Mouse (Mus musculus): ENCODE measurements around the gene Mdn1.

Gene Mdn1

DNA sequence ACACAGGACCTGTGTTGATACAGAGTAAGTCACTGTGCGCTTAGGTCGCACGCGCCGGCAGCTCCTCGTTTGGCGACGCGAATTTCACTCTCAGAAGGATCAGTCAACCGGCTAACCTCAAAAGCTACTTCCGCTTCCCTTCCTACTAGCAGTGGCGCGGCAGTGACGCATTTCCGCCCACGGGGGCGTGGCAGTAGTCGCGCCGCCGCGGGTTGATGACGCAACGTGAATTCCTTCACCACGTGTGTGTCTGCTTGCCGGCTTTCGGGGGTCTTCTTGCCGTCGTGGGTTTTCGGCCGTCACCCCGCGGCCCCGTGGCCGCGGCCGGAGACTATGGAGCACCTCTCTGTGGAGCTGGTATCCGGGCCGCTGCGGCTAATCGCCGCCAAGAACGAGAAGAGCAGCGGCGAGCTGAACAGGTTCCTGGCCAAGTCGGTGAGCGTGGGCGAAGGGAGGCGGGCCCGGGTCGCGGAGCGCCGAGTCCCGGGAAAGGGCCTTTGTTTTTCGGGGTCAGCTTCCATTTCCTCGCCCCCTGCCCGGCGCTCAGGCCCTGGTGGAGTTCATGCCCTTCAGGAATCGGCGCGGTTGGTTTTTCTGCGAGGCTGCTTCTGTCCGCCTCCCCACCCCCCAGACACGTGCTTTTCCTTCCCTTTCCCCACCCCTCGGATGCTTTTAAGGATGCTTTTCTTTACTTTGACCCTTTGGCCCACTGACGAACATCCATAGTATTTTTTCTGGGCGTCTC, at the start of gene Mdn1:
Gene Mdn1, plus strand, starts transcription at position 202 of the 745 bp plus-strand sequence.
- peak; percentile 94 to 96 for DNase-seq

- DNase-seq: peak; percentile 99
Observed at GRCm38 (mm10) chr4:32615034-32615881, 41.7 kb upstream of the Mdn1 start, which contains the start of gene Casp8ap2. TSS of gene Casp8ap2 (plus strand) at chr4:32615451.

GRCm38 (mm10) chr4:32621637-32622036, 35.3 kb upstream of the Mdn1 start:
- peak; percentile 5 to 58 for DNase-seq

DNA sequence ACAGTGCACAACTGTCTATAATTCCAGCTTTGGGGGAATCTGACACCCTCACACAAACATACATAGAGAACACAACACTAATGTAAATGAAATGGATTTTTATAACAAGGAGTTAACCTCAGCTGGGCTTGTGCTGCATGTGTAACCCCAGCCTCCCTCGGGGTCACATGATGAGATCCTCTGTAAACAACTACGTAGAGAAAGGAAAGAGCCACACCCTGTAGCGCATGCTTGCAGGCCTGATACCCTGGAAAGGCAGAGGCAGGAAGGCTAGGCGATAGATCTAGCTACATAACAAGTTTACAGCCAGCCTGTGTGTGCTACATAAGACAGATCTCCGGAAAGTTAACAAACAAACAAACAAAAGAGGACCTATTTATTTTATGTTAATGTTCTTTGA, 5.2 kb upstream of the Mdn1 start:
- DNase-seq: no peak

DNA sequence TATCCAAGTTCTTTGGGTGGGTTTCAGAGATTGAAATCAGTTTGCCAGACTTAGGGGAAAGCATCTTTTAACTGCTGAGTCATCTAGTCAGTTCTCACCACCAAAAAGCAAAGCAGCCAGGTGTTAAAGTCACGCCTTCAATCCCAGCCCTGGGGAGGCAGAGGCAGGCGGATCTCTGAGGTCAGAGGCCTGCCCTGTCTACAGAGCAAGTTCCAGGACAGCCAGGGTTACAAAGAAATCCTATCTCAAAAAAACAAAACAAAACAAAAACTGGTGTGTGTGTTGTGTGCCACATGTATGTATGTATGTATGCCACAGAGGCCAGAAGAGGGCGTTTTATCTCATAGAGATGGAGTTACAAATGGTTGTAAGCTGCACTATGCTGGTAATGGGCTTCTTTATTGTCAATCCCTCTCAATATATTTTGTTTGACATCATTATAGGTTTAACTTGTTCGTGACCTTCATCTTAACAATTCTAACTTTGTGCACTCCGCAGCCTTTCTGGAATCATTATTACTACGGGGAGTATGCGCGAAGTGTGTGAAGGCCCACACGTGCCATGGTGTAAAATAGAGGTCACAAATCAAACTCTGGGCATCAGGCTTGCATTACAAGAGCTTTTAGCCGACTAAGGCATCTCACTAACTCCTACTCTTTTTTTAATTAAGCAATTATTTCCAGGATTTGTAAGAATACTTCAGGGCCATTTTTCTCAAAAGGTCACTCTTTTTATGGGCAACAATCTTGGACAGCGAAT, 594 bp upstream of the Mdn1 start:
- DNase-seq: no peak

DNA sequence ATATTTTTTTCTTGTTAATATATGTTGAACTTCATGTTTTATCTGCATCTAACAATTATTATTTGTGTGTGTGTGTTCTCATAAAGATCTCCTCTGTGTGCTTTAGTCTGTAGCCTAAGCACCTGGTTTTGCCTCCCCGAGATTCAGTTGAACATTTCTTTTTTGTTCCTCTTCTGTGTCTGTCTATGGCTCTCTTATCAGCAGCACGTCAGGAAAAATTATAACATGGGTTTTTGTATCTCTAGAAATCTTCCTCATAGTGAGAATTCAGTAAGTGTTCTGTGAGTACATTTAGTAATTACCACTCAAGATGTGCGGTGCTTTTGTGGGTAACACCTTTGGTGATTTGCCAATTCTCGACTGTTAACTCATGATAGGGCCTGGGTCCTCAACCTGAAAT, 8.9 kb downstream of the Mdn1 start:
- DNase-seq: no peak

DNA sequence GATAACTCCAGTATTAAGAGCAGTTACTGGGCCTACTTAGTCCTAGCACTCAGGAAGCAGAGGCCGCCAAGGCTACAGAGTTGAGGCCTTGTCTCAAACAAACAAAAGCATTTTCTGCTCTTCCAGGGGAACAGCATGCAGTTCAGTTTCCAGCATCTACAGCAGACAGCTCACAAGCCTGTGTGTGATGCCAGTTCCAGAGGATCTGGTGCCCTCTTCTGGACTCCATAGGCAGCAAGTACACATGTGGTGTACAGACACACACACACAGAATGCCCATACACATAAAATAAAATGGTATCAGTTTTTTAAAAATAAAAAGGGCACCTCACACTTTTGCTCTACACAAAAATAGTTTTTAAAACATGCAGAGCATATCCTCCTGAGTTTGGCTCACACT, 11.4 kb downstream of the Mdn1 start:
- no peak for DNase-seq

DNA sequence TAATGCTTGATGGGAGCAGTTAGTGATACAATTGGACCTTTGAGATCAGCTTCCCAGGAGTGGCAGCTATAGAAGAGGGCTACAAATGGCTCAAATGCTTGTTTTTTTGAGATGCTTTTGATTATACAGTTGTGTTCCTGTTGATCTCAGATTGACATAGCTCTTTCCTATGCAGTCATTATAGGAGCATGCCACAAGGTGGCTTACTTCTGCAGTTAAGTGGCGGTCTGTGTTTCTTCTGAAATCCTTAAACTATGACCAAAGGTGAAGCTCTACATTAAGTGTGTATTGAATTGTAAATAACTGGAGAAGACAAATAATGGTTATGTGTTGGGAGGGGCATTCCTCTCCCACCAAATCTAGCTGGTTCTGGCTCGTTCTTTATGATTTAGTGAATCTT, 12.9 kb downstream of the Mdn1 start:
- no peak for DNase-seq

GRCm38 (mm10) chr4:32674025-32674424, 17.1 kb downstream of the Mdn1 start:
- DNase-seq: no peak

- no peak for DNase-seq
Observed at GRCm38 (mm10) chr4:32677471-32677870, 20.6 kb downstream of the Mdn1 start.

GRCm38 (mm10) chr4:32680843-32681242, 23.9 kb downstream of the Mdn1 start:
- no peak for DNase-seq

DNA sequence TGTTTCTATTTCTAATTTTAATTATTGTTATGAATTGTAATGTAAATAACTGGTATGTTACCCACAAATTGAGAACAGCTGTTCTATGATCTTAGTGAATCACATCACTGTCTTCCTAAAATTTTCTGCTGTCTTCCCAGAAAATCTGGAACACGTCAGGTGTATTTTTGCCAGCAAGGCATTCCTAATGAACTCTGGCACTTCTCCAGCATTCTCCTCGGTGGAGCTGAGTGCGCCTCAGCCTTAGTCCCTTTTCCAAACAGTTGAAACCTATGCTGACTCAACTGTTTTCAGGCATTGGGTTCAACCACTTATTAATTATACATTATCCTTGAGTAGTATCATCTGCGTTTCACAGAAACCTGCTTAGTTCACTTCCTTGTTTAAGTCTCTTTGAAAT, 25.6 kb downstream of the Mdn1 start:
- DNase-seq: no peak

DNA sequence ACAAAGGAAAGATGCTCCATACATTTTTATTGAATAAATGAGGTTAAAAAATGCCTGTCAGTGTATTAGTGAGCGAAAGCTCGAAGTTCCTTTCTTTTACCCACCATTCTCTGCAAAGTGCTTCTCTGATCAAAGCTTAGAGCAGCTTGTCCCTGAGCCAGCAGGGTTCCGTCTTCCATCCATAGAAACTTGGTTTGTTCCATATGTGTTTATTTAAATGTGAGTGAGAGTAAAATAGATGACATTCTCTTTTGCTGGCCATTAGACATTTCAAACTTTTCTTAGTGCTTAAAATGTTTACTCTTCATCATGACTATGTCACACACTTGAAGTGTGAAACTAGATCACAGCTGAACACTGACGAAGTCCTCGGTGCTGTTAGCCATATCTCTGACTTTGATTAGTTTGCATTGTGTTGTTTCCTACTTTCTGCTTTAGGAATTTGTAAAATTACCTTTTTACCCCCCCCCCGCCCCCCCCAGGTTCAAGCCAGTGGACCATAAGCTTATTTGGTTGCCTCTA, 26.2 kb downstream of the Mdn1 start:
- DNase-seq: no peak

GRCm38 (mm10) chr4:32717733-32718132, 60.8 kb downstream of the Mdn1 start:
- no peak for DNase-seq

DNA sequence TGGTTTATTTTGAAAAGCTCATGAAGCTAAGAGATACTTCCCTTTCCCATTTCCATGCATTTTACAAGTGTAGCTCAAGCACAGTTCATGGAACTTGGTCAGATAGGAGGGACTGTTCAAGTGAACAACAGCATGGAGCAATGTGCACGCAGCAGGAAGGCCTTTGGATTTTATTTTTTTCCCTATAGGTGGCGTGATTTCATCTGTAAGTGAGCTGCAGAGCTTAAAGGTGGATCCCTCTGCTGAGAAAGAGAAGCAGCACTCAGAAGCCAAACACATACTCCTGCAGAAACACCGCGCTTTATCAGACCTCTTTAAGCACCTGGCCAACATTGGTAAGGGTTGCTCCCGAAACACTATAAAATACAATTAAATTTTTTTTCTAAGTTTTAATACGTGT, 88.5 kb downstream of the Mdn1 start:
- no peak for DNase-seq

- no peak for DNase-seq
Observed at GRCm38 (mm10) chr4:32748396-32748795, 91.5 kb downstream of the Mdn1 start.

DNA sequence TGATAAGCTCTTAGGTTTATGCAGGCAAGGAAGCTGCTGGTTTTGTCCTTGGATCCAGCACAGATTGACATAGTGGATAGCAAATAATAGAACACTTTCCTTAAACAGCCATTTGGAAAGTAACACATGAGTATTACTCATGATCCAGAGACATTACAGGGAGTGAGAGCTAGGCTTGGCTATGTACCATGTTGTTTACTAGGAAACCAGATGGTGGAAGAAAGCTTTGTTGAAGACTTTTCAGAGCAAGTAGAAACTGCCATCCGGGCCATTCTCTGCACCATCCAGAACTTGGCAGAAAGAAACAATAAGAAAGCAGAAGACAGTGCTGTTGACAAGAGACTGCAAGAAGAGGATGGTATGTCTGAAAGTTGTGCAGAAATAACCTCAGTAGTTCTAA, 93.8 kb downstream of the Mdn1 start:
- no peak for DNase-seq

- DNase-seq: no peak
Observed at GRCm38 (mm10) chr4:32757430-32757829, 100.5 kb downstream of the Mdn1 start.

GRCm38 (mm10) chr4:32767471-32767870, 110.6 kb downstream of the Mdn1 start:
- no peak for DNase-seq

- DNase-seq: peak; percentile 24 to 27
Observed at GRCm38 (mm10) chr4:32768046-32768445, 111.1 kb downstream of the Mdn1 start.

- no peak for DNase-seq
Observed at GRCm38 (mm10) chr4:32770284-32770810, 113.4 kb downstream of the Mdn1 start.

DNA sequence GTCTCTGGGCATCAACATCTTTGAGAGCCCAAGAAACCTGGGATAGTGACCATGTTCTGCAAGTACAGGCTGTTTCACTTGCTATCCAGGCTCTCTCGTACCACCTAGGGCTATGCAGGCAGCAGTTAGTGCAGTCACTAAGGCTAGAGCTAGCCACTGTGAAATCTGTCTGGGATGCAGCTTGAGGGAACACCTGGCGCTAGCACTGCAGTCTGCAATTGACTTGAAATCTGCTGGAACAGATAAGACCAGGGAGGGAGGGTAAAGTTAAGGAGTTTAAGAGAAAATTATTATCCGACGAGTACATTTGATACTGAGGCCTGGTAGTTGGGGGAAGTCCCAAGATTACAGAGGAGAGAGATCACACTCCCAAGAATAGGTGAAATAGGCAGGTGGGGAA, 123.1 kb downstream of the Mdn1 start:
- DNase-seq: no peak

DNA sequence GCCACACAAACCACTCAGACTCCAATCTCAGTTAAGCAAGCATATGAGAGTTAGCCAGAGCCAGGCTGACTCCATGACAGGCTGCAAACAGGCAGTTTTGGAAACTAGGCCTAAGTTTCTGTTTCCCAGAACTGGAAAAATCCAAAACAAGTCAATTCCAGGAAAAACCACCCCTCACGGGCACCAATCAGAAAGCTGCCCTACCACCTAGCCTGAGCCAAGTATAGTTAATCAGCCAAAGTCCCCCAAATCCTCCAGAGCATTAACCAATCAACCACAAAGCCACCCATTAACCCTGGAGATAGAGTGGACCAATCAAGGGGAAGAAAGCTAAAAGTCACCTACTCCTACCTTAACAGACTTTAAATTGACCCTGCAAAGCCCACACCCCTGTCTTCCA, 130.2 kb downstream of the Mdn1 start:
- DNase-seq: no peak
